Mouse (Mus musculus) retina, adult 2 months (tissue): ENCODE measurements around the gene Rab31.

Experiments used
- DNase-seq: peaks from one replicate; pipeline ENCODE4 v3.0.0-alpha.2; 2012; ENCODE audit warnings: low read depth, low spot score

Rab31 gene

DNA sequence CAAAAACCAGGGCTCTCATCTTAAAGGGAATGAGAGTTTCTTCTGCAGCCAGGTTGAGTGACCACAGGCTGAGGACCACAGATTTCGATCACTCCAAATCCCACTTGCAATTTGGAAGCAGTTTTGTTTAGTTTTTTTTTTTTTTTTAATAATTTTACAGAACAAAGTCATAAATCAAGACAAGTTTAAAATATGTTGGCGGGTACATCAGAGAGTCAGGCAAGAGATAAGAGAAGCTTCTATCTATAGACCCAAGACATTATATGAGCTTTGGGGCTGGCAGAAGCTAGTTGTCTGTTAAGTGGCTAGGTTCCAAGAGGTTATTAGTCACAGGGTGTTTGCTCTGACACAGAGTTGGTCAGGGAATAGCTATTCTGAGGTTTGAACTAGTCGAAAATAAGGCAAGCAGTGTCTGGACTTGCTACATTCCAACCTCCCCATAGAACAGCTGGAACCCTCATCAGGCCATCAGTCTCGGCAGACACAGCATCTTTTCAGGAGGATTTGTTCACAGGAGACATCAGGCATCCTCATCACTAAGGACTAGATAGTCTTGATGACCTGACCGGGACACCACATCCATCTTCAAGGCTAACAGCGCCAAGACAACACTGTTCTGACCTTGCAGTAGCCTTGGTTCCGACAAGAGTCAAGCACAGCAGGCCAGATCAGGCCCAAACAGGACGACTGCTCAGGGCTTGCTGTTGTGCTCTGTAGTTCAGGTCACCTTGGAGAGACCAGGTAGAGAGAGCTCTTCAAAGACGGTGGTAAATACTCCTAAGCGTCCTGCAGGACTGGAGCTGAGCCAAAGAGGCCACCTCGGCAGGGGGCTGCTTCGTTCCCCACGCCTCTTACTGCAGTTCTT lies 68.8 kb downstream of the Rab31 start:
- DNase-seq, result no peak

DNA sequence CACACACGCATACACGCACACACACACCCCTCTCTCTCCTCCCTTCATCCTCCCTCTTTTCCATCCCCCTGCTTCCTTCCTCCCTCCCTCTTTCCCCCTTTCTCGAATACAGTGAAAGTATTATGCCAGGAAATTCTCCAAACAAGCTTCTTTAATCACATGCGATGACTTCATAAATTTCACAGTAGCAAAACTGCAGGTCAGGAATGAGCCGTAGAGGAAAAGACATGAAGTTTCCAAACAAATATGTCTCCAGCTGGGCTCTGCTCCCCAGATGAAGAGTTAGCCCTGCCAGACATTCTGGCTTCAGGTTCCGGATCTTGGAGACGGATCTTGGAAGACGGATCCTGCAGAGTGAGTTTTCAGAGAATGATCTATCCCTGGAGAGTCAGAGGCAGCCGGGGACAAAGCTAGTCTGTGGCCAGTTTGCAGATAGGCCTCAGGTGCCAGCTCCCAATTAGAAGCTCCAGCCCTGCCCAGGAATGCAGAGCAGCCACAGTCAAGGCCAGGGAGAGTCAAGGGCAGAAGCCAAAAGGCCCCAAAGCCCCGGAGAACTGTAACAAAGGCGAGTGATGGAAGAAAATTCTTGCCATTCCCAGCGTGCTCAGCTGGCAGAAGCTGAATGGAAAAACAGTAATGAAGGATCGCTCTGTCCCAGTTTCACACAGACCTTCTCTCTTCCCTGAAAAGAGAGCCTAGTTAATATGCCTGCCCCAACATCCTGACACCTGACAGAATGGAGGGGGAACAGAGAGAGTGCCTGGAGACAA lies 70.6 kb downstream of the Rab31 start:
- DNase-seq, result no peak

DNA sequence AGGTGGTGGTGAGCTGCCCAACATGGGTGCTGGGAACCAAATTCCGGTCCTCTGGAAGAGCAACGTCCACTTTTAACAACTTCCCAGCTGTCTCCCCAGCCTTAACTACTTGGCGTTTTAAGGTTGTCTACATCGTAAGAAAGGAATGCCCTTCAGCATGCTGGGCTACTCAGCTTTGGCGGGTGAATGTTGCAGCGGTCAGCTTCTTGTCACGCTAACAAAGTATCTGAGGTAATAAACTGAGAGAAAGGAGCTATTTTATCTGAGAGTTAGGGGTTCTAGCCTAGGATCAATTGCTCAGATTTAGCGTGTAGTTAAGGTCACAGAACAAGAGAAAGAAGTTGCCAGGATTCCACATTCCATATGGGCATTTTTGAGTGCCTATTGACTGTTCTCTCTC lies 71.2 kb downstream of the Rab31 start:
- DNase-seq, result no peak

DNA sequence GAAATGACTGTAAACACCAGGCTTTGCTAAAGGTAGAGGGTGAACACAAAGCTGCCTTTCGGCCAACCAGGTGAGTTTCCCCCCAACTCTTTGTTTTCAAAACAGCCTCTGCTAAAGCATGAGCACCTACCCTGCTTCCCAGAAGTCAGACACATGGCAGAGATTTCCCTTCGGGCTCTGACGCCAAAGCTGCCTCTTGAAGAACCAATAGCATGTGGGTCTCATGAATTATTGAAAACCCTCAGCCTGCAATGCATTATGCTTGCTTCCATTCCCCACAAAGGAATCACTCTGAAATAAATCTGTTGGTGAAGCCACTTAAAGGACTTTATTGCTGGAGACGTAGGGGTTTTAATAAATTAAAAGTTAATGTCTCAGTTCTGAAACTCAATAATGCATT lies 72.5 kb downstream of the Rab31 start:
- no peak for DNase-seq

DNA sequence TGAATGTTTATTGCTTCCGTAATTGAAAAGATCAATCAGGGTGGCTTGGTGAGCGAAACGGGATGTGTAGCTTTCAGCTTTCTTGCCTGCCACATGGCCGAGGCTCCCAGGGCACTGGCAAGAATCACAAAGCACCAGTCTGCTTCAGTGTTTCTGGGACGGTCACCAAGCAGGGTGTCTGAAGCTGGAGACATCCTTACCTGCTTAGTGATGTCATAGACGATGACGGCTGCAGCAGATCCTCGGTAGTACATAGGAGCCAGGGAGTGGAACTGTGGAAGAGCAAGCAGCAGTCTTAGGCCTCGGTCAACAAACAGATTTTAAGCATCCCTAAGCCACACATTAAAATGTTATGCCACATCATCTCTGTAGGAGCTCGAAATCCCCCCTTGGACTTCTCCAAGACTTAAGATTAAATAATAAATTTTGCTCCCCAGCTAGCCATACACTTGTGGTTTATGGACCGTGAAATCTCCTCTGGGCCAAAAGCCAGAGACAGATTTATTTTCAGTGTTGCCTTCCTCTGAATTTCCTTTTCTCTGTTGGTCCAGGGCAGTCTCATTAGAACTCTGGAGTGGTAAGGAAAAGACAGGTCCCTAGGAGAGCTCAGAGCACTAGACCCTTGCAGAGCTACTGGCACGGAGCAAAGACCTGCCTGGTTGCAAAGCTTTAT lies 74.6 kb downstream of the Rab31 start:
- DNase-seq, result no peak

DNA sequence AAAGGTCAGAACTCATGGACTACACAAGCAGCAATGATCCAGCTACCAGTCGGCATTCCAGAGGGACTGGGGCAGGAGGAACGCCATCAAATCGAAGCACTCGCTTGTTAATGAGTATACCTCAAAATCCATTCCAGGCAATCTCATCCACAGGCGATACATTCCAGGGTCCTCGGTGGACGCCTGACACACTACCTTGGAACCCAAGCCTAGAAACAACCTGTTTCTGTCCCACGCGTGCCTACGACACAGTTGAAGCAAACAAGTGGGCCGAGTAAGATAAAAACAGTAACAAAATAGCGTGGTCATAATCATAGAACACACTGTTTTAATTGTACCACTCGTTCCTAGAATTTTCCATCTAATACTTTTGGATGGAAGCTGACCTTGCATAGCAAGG lies 75.6 kb downstream of the Rab31 start:
- DNase-seq, result no peak

DNA sequence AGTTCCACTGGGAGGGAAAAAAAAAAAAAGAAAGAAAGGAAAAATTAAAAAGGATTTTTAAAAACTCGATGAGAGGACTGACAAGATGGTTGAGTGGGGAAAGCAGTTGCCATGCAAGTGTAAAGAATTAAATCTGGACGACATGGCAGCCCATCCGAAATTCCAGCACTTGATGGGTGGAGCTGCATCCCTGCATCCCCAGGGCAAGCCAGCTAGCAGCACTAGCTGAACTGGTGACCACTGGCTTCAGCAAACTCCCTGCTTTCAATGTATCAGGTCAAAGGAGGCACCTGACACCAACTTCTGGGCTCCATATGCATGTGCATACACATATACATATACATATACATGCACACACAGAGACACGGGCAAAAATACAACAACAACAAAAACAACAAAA lies 80.3 kb downstream of the Rab31 start:
- no peak for DNase-seq

DNA sequence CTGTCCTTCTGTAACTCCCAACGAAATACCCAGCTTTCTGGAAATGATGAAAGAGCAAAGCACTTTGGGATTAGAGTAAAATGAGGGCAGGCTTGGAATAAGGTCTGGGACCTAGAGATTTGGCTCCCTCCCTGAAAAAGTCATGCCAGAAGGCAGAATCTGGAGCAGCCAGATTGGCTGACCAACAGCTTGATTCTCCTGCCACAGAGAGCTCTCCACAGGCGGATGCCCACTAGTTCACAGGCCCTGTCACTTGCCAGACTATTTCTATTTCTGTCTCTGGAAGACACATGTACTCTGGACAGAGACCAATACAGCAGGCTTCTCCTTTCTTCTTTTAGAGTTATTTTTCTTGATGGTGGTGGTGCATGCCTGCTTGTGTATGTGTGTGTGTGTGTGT lies 88.8 kb downstream of the Rab31 start:
- no peak for DNase-seq

DNA sequence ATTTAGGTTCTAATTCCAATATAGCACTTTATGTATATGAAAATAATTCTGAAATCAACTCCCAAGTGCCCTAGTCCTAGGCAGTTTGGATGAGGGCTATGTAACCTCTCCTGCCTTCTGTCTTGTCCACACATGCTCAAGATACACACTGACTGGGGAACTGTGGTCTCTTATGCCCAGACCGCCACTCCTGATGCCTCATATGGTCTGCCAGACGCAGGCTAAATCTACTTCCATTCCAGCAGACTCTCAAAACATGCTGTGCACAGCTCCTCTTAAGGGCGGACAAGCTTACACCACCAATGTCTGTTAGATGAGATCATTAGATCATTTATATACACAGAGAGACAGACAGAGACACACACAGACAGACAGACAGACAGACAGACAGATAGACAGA lies 89.2 kb downstream of the Rab31 start:
- no peak for DNase-seq

DNA sequence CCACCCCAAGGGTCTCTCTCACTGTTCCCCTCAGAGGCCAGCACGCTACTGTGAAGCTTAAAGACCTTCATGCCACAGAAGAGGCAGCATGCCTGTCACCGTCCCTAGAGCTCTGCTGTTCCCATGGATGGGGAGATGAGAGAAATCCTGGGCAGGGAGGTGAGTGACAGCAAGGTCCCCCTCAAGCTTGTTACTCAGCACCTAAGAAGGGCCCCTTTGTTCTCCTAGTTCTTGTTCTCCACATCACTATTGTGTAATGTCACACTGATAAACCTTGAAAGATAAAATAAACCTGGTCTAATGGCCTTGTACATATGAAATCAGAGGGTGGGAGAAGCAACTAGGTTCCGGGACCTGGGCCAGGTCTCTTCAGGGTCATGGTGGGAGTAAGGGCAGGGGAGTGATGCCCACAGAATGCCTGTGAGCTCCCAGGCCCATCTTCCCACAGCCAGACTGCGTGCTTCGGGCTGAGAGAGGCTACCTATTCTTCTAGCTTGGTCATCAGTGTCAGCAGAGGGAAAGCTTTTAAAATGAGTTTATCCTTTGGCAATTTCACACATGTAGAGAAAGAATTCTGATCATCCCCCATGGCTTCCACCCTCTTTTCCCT lies 90.4 kb downstream of the Rab31 start:
- DNase-seq, result no peak

DNA sequence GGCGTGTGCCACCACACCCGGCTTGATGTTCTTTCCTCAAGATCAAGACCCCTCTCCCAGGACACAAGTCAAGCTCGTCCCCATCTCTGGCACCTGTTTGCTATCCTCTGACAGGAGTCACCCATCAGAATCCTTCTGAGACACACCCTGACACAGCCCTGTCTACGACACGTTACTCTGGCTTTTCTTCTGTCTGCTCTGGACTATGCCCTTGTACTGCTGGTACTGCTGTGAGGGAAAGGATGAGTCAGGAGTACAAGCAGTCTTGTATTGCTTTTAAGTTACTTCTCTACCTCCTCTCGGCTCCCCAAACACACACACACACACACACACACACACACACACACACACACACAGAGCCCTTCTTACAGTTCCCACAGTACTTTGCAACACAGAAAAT lies 91.0 kb downstream of the Rab31 start:
- no peak for DNase-seq

DNA sequence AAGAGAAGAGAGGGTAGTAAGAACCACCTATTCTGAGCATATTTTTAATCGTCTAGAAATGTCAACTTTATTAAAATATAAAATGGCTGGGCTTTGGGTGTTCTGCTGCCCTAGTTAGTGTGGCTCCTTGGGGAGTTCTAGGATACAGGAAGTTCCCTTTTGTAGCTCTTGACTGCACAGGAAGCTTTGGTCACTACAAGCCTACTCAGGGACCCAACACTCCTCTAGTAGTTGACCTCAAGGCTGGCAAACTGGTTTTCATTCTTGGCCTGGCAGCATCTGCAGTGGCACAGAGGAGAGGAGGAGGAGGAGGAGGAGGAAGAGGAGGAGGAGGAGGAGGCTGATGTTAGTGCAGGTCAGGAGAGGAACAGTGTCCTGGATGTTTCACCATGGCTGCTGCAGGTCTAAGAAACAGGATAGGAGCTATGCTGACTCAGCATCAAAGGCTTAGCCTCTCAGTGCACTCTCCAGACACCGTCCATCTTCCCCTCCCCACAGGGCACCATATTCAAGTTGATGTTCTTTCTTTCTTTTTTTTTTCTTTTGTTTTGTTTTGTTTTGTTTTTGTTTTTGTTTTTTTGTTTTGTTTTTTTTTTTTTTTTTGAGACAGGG lies 91.6 kb downstream of the Rab31 start:
- DNase-seq, result no peak

DNA sequence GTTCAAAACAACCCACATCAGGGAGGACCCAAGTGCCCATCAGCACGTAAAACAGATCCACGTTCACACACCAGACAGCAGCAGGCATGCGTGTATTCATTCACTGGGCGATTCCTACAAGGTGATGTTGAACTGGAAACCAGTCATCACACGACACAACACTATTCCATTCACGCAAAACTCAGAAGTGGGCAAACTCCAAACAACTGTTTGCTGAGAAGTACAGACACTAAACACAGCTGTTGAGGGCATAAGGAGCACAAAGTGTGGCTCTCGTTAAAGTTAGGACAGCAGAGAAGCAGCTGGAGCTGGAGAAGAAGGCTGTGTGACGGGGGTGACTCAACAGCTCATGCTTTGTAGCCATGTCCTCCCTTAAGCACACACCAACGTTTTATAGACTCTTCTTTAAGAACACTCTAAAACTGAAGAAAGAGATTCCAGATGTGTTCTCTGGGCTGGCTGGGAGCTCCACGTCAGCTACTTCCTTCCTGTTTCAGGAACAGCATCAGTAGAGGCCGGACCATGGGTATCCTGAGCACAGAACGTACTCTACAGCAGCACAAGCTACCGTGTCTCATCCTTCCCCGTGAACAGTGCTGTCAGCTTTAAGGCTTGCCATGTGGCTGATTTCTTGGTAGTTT lies 92.6 kb downstream of the Rab31 start:
- DNase-seq, result no peak

DNA sequence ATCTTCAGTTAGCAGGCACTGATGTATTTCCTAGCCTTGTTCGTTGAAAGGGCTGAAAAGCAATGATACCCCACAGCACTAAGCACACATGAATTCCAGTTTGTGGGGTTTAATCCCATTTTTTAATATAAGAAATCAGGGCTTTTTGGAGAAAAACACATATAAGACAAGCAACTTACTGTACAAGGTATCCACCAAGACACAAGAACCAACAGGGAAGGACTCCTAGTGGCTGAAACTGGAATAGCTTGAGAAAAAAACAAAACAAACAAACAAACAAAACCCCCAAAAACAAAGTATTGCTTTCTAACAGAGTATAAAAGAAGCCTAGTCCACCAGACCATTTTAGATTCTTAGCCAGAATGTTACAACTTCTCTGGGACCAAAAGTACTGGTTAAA lies 94.8 kb downstream of the Rab31 start:
- no peak for DNase-seq

DNA sequence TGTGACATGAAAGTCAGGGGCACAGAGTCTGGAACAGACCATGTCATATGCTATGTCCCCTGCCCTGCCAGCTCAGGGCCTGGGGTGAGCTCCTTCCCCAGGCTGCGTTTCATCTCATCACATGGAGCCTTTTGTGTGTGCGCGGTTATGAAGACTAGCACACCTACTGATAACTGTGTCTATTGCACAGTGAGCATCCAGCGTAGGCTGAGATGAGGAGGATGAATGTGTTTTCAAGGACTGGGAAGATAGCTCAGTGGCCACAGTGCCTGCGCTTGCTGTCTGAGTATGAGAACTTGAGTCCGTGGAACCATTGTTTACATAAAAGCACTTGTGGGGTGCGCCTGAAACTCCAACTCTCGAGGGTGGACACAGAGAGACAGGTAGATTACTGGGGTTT lies 96.0 kb downstream of the Rab31 start:
- no peak for DNase-seq

DNA sequence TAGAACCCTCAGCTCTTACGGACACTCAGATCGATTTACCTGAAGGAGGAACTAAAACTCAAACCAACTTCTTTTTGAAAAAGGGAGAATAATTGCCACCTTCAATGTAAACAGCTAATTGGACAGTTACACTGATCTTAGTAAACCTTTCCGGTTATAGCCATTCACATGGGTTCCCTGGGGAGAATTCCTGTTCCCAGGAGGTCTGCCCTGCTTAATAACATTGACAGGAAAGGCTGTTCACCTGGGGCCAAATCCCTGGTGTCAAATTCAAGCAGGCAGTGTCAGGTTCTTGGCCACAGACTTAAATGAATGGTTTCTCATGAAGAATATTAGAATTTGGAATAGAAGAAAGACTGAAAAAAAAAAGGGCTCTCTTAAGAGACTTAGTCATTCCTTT lies 96.6 kb downstream of the Rab31 start:
- DNase-seq, result no peak

DNA sequence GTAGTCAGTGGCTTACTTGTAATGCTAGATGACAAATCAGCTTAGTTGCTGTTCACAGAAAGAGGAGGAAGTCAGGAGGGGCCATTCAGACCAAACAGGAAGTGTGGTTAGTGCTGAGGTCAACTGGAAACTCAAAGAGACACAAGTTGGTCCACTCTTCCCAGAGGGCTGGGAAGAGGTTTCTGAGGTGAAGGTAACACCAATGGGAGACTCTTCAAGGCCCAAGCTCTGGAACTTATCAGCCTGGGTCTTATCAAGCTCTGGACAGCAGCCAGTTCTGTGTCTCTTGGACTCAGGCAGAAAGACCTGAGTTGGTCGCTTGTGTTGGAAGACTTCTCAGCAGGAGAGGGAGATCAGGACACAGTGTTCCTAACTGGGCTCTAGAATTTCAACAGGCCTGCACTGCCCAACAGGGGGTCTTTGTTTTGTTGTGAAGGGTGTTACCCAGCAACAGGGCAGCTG lies 97.8 kb downstream of the Rab31 start:
- no peak for DNase-seq

DNA sequence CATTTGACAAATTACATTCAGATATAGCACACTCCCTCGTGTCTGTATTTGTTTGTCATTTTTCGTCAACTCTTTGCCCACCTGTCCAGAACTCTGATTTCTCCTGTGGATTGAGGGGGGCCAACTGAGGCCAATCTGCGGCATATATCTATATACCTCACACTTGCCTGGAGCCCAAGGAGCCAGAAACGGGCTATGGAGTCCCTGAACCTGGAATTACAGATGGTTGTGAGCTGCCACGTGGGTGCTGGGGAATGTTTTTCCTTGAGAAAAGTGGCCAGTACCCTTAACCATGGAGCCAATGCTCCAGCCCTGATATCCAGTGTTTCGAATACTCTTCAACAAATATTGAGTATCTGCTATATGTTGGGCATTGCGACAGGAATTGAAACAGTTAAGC lies 99.6 kb downstream of the Rab31 start:
- no peak for DNase-seq

DNA sequence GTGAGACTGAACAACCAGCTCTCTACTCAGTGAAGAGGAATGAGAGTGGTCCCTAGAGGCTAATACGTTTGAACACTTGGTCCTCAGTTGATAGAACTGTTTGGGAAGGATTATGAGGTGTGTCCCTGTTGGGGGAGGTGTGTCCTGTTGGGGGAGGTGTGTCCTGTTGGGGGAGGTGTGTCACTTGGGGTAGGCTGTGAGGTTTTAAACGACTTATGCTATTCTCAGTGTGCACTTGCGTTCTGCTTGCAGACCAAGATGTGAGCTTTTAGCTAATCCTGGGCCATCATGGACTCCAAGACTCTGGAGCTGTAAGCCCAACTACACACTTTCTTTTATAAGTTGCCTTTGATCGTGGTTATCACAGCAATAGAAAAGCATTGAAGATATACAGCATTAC lies 103.5 kb downstream of the Rab31 start:
- no peak for DNase-seq

DNA sequence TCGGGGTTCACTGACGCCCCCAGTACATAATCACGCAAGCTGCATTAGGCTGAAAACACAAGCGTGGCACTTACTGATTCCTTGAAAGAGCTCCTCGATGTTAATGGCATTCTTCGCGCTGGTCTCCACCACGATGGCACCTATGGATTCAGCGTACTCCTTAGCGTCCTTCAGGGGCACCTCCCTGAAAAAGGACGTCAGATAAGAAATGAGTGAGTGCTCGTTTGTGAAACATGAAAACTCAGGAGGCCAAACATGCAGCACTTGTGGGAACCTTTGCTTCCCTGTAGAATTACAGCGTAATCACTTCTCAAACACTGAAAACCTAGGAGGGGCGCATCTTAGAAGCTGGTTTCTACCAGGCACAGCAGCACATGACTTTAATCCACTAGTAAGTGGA lies 104.8 kb downstream of the Rab31 start:
- no peak for DNase-seq
